Mouse (Mus musculus) erythroblast, embryonic 14.5 days (primary cell): Measurements from ENCODE around the gene Srpk1. TPM values are rescaled to one million over a fixed set of nuclear protein-coding genes. Genes with fewer than 3 reads are reported as not detected.
"Not testable (repeated sequence)": the region's sequence is repeated elsewhere in the genome, so short reads cannot be mapped to it uniquely, and the experiment has no call there.

Source experiments
- H3K27me3 ChIP-seq: 2 replicates; pipeline ENCODE4 v1.6.1; 2012; ENCODE audit warnings: inconsistent platforms; ENCODE audit not compliant: control insufficient read depth
- H3K36me3 ChIP-seq: 2 replicates; pipeline ENCODE4 v1.6.1; 2012; ENCODE audit warnings: mild to moderate bottlenecking, inconsistent platforms; ENCODE audit not compliant: control insufficient read depth
- H3K4me1 ChIP-seq: 2 replicates; pipeline ENCODE4 v1.6.1; 2012; ENCODE audit warnings: inconsistent platforms; ENCODE audit not compliant: control insufficient read depth
- H3K4me3 ChIP-seq: replicated peaks from 2 replicates; pipeline ENCODE3; 2012; ENCODE audit warnings: moderate library complexity, mild to moderate bottlenecking, inconsistent platforms
- H3K9me3 ChIP-seq: 2 replicates; pipeline ENCODE4 v1.6.1; 2012; ENCODE audit warnings: low read length, inconsistent platforms, mixed read lengths; ENCODE audit not compliant: control insufficient read depth
- GATA1 ChIP-seq: IDR thresholded peaks from 2 replicates; pipeline ENCODE4 v1.6.1; 2012; ENCODE audit warnings: low read length, inconsistent platforms, mixed read lengths
- TAL1 ChIP-seq: IDR thresholded peaks from 3 replicates; pipeline ENCODE4 v1.6.1; 2012; ENCODE audit warnings: low read length, inconsistent platforms, mixed read lengths
- polyA plus RNA-seq: library from polyadenylated mRNA; stranded (reverse); fragments of >175 nt; gene quantifications from 2 replicates; pipeline ENCODE4 v1.2.3, GENCODE M21; 2012

The Srpk1 gene
- polyA plus RNA-seq, 1 experiment = 1.5 TPM

DNA sequence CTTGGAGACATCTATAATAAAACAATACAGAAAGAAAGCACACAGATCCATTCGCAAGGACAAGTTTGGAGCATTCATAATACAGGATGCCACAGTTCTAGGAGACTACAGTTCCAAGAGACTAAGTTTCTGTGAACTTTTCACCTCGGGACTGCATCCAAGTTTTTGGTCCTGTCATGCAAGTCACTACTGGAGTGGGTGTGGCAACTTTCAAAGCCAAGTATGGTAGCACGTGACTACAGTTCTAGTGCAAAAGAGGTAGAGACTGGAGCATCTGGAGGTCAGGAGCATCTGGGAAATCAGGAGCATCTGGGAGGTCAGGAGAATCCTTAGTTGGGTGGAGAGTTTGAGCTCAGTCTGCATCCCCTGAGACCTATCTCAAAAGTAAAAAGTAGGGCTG, 50.6 kb downstream of the Srpk1 start:
- H3K36me3 ChIP-seq = no peaks in the 10 kb centered on the region
- peaks cover 5% of the 10 kb centered on the region; the same call in 1 of the 2 replicates for H3K27me3 ChIP-seq
- H3K4me1 ChIP-seq = peaks cover 6% of the 10 kb centered on the region
- H3K9me3 ChIP-seq = no peaks in the 10 kb centered on the region
- no peak overlapping the region for H3K4me3 ChIP-seq
- TF ChIP-seq GATA1 (no peak), TAL1 (no peak)

DNA sequence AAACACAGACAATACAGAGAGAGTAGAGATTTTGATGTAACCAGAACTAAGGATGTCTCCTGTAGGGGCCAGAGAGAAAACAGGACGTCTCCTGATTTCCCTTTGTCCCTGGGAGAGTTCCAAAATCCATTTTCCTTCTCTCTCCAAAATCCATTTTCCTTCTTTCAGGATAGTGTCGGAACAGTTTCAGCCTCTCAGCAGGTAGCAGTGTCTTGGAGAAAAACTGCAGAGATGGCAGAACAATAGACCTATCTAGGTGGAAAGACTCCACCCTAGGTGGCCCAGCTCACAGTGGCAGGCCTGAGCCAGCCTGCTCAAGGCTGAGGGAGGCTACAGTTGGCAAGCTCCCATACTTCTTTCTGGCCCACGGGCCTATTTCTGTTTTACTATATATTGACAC, 55.0 kb downstream of the Srpk1 start:
- TF ChIP-seq TAL1 (no peak), GATA1 (no peak)
- Histone ChIP-seq H3K4me1 (no peaks in the 10 kb centered on the region), H3K36me3 (no peaks in the 10 kb centered on the region), H3K9me3 (no peaks in the 10 kb centered on the region), H3K27me3 (no peaks in the 10 kb centered on the region), H3K4me3 (no peak overlapping the region)

DNA sequence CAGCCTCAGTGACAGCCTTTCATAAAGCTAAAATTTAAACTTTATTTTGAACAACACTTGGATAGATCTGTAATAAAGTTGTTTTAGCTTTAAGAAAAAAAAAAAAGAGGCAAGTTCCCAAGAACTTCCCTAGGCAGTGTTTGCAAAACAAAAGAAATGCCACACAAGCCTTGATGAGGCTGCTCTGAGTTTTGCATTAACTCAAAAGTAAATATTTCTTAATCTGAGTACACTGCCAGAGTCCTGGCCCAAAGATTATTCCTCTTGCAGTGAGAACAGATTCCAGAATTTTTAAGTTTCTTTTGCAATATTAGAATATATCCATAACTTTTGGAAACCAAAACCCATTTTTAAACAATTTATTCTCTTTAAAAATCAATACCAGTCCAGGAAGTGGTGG, 57.3 kb downstream of the Srpk1 start:
- TF ChIP-seq TAL1 = no peak
- no peak for TF ChIP-seq GATA1

DNA sequence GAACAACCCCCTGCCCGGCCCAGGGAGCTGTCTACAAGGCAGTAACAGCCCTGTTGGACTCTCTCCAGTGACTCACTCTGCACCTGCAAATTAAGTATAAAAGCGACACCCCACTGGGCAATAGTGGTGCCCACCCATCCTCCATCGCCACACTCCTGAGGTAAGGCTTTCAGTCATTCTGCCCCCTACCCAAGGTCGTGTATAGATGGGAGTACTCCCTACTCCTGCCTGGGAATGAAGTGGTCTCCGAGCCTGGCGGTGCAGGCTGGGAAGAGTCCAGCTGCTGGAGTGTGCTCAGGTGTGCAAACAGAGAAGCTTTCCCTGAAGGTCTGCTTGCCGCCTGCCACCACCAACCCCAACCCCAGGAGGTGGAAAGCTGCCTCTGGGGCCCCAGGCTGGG, 60.9 kb downstream of the Srpk1 start:
- TF ChIP-seq TAL1 (no peak), GATA1 (no peak)
- H3K27me3 ChIP-seq = no peaks in the 10 kb centered on the region
- H3K36me3 ChIP-seq = no peaks in the 10 kb centered on the region
- H3K9me3 ChIP-seq = no peaks in the 10 kb centered on the region
- H3K4me3 ChIP-seq = no peak overlapping the region
- H3K4me1 ChIP-seq = peaks cover 5% of the 10 kb centered on the region

More for the DNA sequence above, 57.3 kb downstream of the Srpk1 start:
- Histone ChIP-seq H3K4me3 (no peak overlapping the region), H3K9me3 (no peaks in the 10 kb centered on the region), H3K36me3 (no peaks in the 10 kb centered on the region), H3K4me1 (no peaks in the 10 kb centered on the region), H3K27me3 (no peaks in the 10 kb centered on the region)

DNA sequence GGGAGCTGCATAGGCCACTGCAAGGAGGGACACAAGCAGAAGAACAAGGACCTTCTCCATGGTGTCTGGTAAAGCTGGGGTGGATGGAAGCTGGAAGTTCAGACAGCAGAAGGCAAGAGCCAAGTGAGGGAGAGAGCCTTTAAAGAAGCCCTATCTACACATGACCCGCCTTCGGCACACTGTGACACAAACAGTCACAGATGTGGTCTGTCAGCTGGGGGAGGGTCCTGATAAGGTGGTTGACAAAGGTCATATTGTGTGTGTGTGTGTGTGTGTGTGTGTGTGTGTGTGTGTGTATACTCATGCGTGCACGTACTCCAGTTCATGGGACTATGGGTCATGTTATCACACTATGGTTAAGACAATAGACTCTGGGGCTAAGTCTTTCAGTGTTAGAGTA, 61.9 kb downstream of the Srpk1 start, which contains the start of gene Clps:
Gene Clps, minus strand, starts transcription at position 169 of the 400 bp plus-strand sequence.
- Histone ChIP-seq H3K9me3 (no peaks in the 10 kb centered on the region), H3K36me3 (no peaks in the 10 kb centered on the region), H3K4me3 (no peak within 1 kb of the TSS), H3K27me3 (no peaks in the 10 kb centered on the region), H3K4me1 (peaks cover 7% of the 10 kb centered on the region)
- TF ChIP-seq GATA1 = no peak
- no peak for TF ChIP-seq TAL1

DNA sequence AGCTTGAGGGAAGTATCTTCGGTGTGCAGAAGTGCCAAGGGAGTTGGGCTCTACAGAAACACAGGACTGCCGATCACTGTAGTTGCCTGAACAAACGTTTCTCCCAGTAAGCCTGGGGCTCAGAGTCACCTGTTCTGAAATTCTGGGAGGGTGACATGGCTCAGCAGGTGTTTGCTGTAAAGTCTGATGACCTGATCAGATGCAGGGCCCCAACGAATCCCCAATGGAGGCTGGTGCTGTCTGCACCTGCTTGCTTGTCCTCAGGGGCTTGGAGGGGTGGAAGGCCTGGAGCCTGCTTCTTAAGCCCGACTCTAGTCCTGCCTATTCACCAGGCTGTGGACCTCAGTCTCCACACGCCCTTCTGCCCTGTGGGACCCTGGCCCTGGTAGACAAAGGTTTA, 64.7 kb downstream of the Srpk1 start:
- TF ChIP-seq GATA1 (no peak), TAL1 (no peak)
- no peaks in the 10 kb centered on the region for H3K36me3 ChIP-seq
- no peaks in the 10 kb centered on the region for H3K27me3 ChIP-seq
- no peaks in the 10 kb centered on the region for H3K9me3 ChIP-seq
- H3K4me1 ChIP-seq = peaks cover 7% of the 10 kb centered on the region
- H3K4me3 ChIP-seq = no peak overlapping the region

DNA sequence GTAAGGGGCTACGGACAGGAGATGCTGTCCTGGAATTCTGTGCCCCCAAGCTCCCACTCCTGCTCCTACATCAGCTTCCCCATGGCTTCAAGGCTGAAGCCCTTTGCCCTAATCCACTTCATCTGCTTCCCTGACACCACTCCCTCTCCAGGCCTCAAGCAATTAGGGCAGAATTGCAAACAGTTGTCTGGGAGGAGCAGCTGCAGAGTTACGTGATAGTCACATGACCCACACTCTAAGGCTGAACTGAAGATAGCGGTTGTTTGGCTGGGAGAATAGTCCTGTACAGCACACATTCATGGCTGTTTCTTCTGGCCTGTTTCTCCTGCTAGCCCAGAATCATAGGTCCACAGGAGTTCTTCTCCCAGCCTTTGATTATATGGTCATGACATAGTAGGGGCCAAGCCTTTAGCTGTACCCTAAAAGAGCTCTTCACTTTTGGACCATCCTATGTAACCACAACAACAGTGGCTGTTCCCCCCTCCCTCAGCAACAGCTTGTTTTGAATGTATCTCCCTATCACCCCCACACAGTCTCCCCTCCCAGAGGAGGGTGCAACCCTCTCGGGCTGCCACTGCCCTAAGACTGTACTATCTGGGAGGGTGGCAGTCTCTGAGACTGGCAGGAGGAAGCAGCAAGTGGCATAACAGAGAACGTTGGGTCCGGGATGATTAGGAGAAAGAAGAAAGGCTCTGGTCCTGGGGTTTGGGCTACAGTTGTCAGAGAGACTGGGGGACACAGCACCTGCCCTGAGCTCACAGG, 65.7 kb downstream of the Srpk1 start:
- Histone ChIP-seq H3K27me3 (no peaks in the 10 kb centered on the region), H3K36me3 (no peaks in the 10 kb centered on the region), H3K4me3 (no peak overlapping the region), H3K4me1 (peaks cover 7% of the 10 kb centered on the region), H3K9me3 (no peaks in the 10 kb centered on the region)
- TF ChIP-seq TAL1 (no peak), GATA1 (no peak)

DNA sequence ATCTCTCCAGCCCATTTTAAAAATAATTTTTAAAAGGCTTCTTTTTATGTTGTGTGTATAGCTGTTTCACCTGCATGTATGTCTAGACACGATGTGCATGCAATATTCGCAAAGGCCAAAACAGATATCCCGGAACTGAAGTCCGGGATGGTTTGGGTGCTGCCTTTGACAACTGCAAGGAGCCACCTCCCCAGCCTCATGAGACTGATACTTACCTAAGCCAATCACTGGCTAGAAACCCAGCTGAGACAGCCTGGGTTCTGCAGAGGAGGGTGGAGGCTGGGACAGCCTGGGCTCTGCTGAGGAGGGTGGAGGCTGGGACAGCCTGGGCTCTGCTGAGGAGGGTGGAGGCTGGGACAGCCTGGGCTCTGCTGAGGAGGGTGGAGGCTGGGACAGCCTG, 68.5 kb downstream of the Srpk1 start:
- not testable (repeated sequence) for H3K36me3 ChIP-seq, H3K4me1 ChIP-seq, H3K27me3 ChIP-seq, H3K4me3 ChIP-seq, H3K9me3 ChIP-seq

DNA sequence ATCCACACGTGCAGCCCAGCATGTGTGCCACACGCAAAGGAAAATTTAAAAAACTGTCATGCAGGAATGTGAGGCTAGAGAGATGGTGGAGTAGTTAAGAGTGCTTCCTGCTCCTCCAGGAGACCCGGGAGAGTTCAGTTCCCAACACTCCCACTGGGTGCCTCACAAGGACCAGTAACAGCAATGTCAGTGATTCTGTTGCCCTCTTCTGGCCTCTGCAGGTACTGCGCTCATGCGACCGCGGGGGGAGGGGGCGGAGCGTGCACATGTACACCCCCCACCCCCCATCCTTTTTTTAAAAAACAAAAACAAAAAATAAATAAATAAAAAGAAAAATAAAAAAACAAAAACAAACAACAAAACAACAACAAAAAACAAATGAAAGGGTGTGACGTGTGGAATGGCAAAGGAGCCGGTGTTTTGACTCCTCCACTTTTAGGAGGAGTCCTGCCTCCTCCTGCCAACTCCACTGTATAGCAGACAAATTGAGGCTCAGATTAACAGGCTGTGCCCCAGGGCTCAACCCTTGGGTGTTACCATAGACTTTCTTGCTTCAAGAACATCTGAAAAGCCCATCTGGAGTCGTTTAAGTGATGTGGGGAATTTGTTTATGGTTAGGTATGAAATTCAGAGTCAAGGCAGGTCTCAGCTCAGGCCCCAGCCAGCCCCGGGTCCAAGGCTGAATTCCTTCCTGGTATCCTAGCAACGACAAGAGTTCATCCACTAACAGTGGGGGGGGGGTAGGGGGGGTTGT, 69.3 kb downstream of the Srpk1 start:
- H3K9me3 ChIP-seq = no peaks in the 10 kb centered on the region
- no peaks in the 10 kb centered on the region for H3K36me3 ChIP-seq
- H3K4me3 ChIP-seq = no peak overlapping the region
- H3K4me1 ChIP-seq = peaks cover 7% of the 10 kb centered on the region
- TF ChIP-seq TAL1 (no peak), GATA1 (no peak)
- H3K27me3 ChIP-seq = no peaks in the 10 kb centered on the region
